Mouse (Mus musculus) spleen, postnatal 36 days (tissue): ENCODE data around the gene Gne.

Experiments used
- DNase-seq, 2 experiments: peaks; one replicate each; pipeline ENCODE4 v3.0.0; 2022; ENCODE audit warnings: low spot score in 2 of 2, mixed read lengths in 1 of 2

The Gne gene

GRCm38 (mm10) chr4:44083945-44084344 is at the start of gene Gne:
Gene Gne, minus strand, starts transcription at chr4:44084177.
- DNase-seq: no peak

GRCm38 (mm10) chr4:44126805-44127204 is 42.8 kb upstream of the Gne start:
- DNase-seq: no peak

GRCm38 (mm10) chr4:44119410-44120201 is 35.6 kb upstream of the Gne start:
- peak in 1 of 2 experiments; percentile 48 for DNase-seq

- no peak for DNase-seq
Observed at GRCm38 (mm10) chr4:44115046-44115445, 31.1 kb upstream of the Gne start.

- peak; percentile 47 to 50 for DNase-seq
Observed at GRCm38 (mm10) chr4:44113393-44114138, 29.6 kb upstream of the Gne start.

- DNase-seq: no peak
Observed at GRCm38 (mm10) chr4:44112741-44113140, 28.8 kb upstream of the Gne start.

GRCm38 (mm10) chr4:44110771-44111170 is 26.8 kb upstream of the Gne start:
- no peak for DNase-seq

GRCm38 (mm10) chr4:44108297-44108696 is 24.3 kb upstream of the Gne start:
- no peak for DNase-seq

GRCm38 (mm10) chr4:44107339-44107738 is 23.4 kb upstream of the Gne start:
- no peak for DNase-seq

GRCm38 (mm10) chr4:44106297-44106821 is 22.4 kb upstream of the Gne start:
- DNase-seq: peak in 1 of 2 experiments; percentile 20

- DNase-seq: no peak
Observed at GRCm38 (mm10) chr4:44104195-44104917, 20.4 kb upstream of the Gne start.

- no peak for DNase-seq
Observed at GRCm38 (mm10) chr4:44103620-44104019, 19.6 kb upstream of the Gne start.

GRCm38 (mm10) chr4:44097576-44098335 is 13.8 kb upstream of the Gne start:
- no peak for DNase-seq

GRCm38 (mm10) chr4:44094475-44094874 is 10.5 kb upstream of the Gne start:
- DNase-seq: no peak

GRCm38 (mm10) chr4:44092359-44092758 is 8.4 kb upstream of the Gne start:
- DNase-seq: no peak

GRCm38 (mm10) chr4:44085566-44085965 is 1.6 kb upstream of the Gne start:
- DNase-seq: no peak

- DNase-seq: no peak
Observed at GRCm38 (mm10) chr4:44084602-44085325, 787 bp upstream of the Gne start.

- no peak for DNase-seq
Observed at GRCm38 (mm10) chr4:44078358-44078933, 5.5 kb downstream of the Gne start.

GRCm38 (mm10) chr4:44074422-44074821 is 9.6 kb downstream of the Gne start:
- no peak for DNase-seq

GRCm38 (mm10) chr4:44073799-44074198 is 10.2 kb downstream of the Gne start:
- DNase-seq: peak in 1 of 2 experiments; percentile 24
